Comparison of ENCODE assay signal across 24 mouse cellular contexts in genomic region chr8:118428941-118429340, GRCm38 (mm10).
"Had no signal": no experiment of that assay in that cellular context is flagged by ENCODE, and none has a peak within 500 bp of the region (broad histone marks: within the 10 kb centered on the region; RNA-seq: fewer than 3 reads in every experiment).

No protein-coding gene starts in this region.

- H3K4me2 ChIP-seq: heart, embryonic 12.5 days; hindbrain, embryonic 12.5 days; intestine, embryonic 15.5 days; limb, embryonic 12.5 days; liver, embryonic 11.5 days had no signal

- H3K4me3 ChIP-seq: heart, embryonic 10.5 days; heart, embryonic 12.5 days; hindbrain, embryonic 10.5 days; hindbrain, embryonic 12.5 days; intestine, embryonic 15.5 days; layer of hippocampus, adult 2 months; left cerebral cortex, adult 2 months; limb, embryonic 10.5 days; limb, embryonic 12.5 days had no signal

- ATAC-seq: forebrain, embryonic 16.5 days; hindbrain, embryonic 16.5 days; inflammation-experienced regulatory T-cells, adult 6 months; intestine, embryonic 15.5 days; intestine, postnatal 0 days had no signal

- DNase-seq: gastrocnemius, postnatal 14 days; heart, adult 18-20 months; heart, postnatal 10 days; heart, postnatal 4 days; kidney, adult 18-20 months; kidney, adult 8-10 months; kidney, postnatal 10 days; kidney, postnatal 25 days; kidney, postnatal 4 days; liver had no signal

- H3K36me3 ChIP-seq: heart, embryonic 10.5 days; heart, embryonic 12.5 days; hindbrain, embryonic 10.5 days; hindbrain, embryonic 12.5 days; intestine, embryonic 15.5 days; limb, embryonic 10.5 days; limb, embryonic 12.5 days had no signal

- H3K27me3 ChIP-seq: heart, embryonic 12.5 days; hindbrain, embryonic 12.5 days; intestine, embryonic 15.5 days; limb, embryonic 12.5 days had no signal

- H3K27ac ChIP-seq: heart, embryonic 10.5 days; hindbrain, embryonic 10.5 days; hindbrain, embryonic 12.5 days; intestine, embryonic 15.5 days; layer of hippocampus, adult 2 months; left cerebral cortex, adult 2 months; limb, embryonic 10.5 days; limb, embryonic 12.5 days had no signal

- H3K9ac ChIP-seq: heart, embryonic 12.5 days; hindbrain, embryonic 12.5 days; intestine, embryonic 15.5 days; limb, embryonic 12.5 days had no signal

- H3K9me3 ChIP-seq: heart, embryonic 10.5 days; heart, embryonic 12.5 days; hindbrain, embryonic 10.5 days; hindbrain, embryonic 12.5 days; intestine, embryonic 15.5 days; limb, embryonic 10.5 days; limb, embryonic 12.5 days had no signal

- H3K4me1 ChIP-seq: heart, embryonic 10.5 days; heart, embryonic 12.5 days; hindbrain, embryonic 10.5 days; hindbrain, embryonic 12.5 days; intestine, embryonic 15.5 days; limb, embryonic 10.5 days had no signal
